Mouse (Mus musculus): ENCODE results near the gene Gm4858.
"Not testable (repeated sequence)": the region's sequence is repeated elsewhere in the genome, so short reads cannot be mapped to it uniquely, and the experiment has no call there.

Gene Gm4858

GRCm38 (mm10) chr3:93068523-93068922 lies at the start of gene Gm4858:
Gm4858 (plus strand) TSS chr3:93068823.
- DNase-seq (ENCODE audit: low spot score), result not testable (repeated sequence)

GRCm38 (mm10) chr3:93018960-93019359 lies 49.7 kb upstream of the Gm4858 start, which contains the start of gene Lce1m:
Lce1m (minus strand) TSS chr3:93019060.
- no peak for DNase-seq (ENCODE audit: low spot score)

GRCm38 (mm10) chr3:93021171-93021570 lies 47.5 kb upstream of the Gm4858 start:
- DNase-seq (ENCODE audit: low spot score), result no peak

GRCm38 (mm10) chr3:93023411-93024184 lies 45.0 kb upstream of the Gm4858 start:
- no peak for DNase-seq (ENCODE audit: low spot score)

GRCm38 (mm10) chr3:93025486-93025885 lies 43.1 kb upstream of the Gm4858 start:
- DNase-seq (ENCODE audit: low spot score), result no peak

GRCm38 (mm10) chr3:93031450-93031849 lies 37.2 kb upstream of the Gm4858 start:
- DNase-seq (ENCODE audit: low spot score), result peak; percentile 13

GRCm38 (mm10) chr3:93050182-93050581 lies 18.4 kb upstream of the Gm4858 start:
- no peak for DNase-seq (ENCODE audit: low spot score)

- peak; percentile 12 for DNase-seq (ENCODE audit: low spot score)
Measured at GRCm38 (mm10) chr3:93052826-93053474, 15.7 kb upstream of the Gm4858 start.

- DNase-seq (ENCODE audit: low spot score), result no peak
Measured at GRCm38 (mm10) chr3:93086631-93087030, 18.0 kb downstream of the Gm4858 start.

- not testable (repeated sequence) for DNase-seq (ENCODE audit: low spot score)
Measured at GRCm38 (mm10) chr3:93093581-93093980, 25.0 kb downstream of the Gm4858 start.

GRCm38 (mm10) chr3:93096447-93096846 lies 27.8 kb downstream of the Gm4858 start:
- no peak for DNase-seq (ENCODE audit: low spot score)

GRCm38 (mm10) chr3:93111668-93112067 lies 43.0 kb downstream of the Gm4858 start:
- no peak for DNase-seq (ENCODE audit: low spot score)

GRCm38 (mm10) chr3:93114481-93114880 lies 45.9 kb downstream of the Gm4858 start:
- peak; percentile 11 for DNase-seq (ENCODE audit: low spot score)

- no peak for DNase-seq (ENCODE audit: low spot score)
Measured at GRCm38 (mm10) chr3:93119101-93119500, 50.5 kb downstream of the Gm4858 start.
